Mouse (Mus musculus) midbrain, embryonic 16.5 days (tissue): ENCODE measurements at regions not wholly inside any gene's neighbourhood (a gene's known extent, or its start where the extent isn't known, plus 50 kb on each side); places are given as distances from the start of the nearest gene placed in this dataset.

Source experiments
- ATAC-seq: fragments of 200-750 bp; cut with Nextera tagmentation; 2 replicates; pipeline ENCODE4 v1.8.0; 2017; ENCODE audit warnings: moderate TSS enrichment
- H3K27ac ChIP-seq: fragments of 300-500 bp; sonication (generic); 2 replicates; pipeline ENCODE4 v1.5.1; 2014; ENCODE audit warnings: mild to moderate bottlenecking, low read length, mixed read lengths
- H3K27me3 ChIP-seq: fragments of 300-500 bp; sonication (generic); 2 replicates; pipeline ENCODE4 v1.6.1; 2014; ENCODE audit warnings: low read depth, low read length, mixed read lengths; ENCODE audit not compliant: control insufficient read depth, insufficient read depth
- H3K36me3 ChIP-seq: fragments of 300-500 bp; sonication (generic); 2 replicates; pipeline ENCODE4 v1.6.1; 2014; ENCODE audit warnings: mild to moderate bottlenecking, low read length, moderate library complexity, mixed read lengths; ENCODE audit not compliant: control insufficient read depth, insufficient read depth
- H3K4me1 ChIP-seq: fragments of 300-500 bp; sonication (generic); 2 replicates; pipeline ENCODE4 v1.6.1; 2014; ENCODE audit warnings: mild to moderate bottlenecking, low read length, mixed read lengths; ENCODE audit not compliant: control insufficient read depth, insufficient read depth
- H3K4me2 ChIP-seq: fragments of 300-500 bp; sonication (generic); 2 replicates; pipeline ENCODE4 v1.6.1; 2014; ENCODE audit warnings: mild to moderate bottlenecking, low read length, mixed read lengths
- H3K4me3 ChIP-seq: fragments of 300-500 bp; sonication (generic); 2 replicates; pipeline ENCODE4 v1.5.1; 2014; ENCODE audit warnings: low read depth, mild to moderate bottlenecking, low read length, moderate library complexity, mixed read lengths
- H3K9ac ChIP-seq: fragments of 300-500 bp; sonication (generic); 2 replicates; pipeline ENCODE4 v1.6.1; 2014; ENCODE audit warnings: low read depth, low read length, mixed read lengths
- H3K9me3 ChIP-seq: fragments of 300-500 bp; sonication (generic); replicated peaks from 2 replicates; pipeline ENCODE4 v1.6.1; 2014; ENCODE audit warnings: mild to moderate bottlenecking, low read length, mixed read lengths; ENCODE audit not compliant: control insufficient read depth, poor library complexity, severe bottlenecking
- WGBS: fragments of 180-500 bp; shearing (Covaris S2); extraction: QIAGEN DNeasy Blood & Tissue Kit; methylation state at CpG from one replicate; pipeline ENCODE4 v1.1.7; 2014; 5-methylcytosine and 5-hydroxymethylcytosine counted together

- no peak overlapping the region for H3K4me2 ChIP-seq
- WGBS: 92% methylated on average over 8 of the region's 8 CpGs
- H3K4me1 ChIP-seq: peaks cover 5% of the 10 kb centered on the region; the same call in 1 of the 2 replicates
- no peak overlapping the region for H3K27ac ChIP-seq
- no peaks in the 10 kb centered on the region for H3K36me3 ChIP-seq
- no peaks in the 10 kb centered on the region for H3K9me3 ChIP-seq
- H3K27me3 ChIP-seq: no peaks in the 10 kb centered on the region; the same call in 1 of the 2 replicates
- no peak overlapping the region for H3K9ac ChIP-seq
- no peak for ATAC-seq
- no peak overlapping the region for H3K4me3 ChIP-seq
Observed at GRCm38 (mm10) chr11:117583478-117583877, 70.6 kb upstream of the Tnrc6c start.

- Histone ChIP-seq H3K9ac (no peak overlapping the region), H3K27ac (no peak overlapping the region), H3K4me2 (no peak overlapping the region), H3K4me1 (peaks cover 5% of the 10 kb centered on the region; the same call in 1 of the 2 replicates), H3K36me3 (no peaks in the 10 kb centered on the region), H3K9me3 (no peaks in the 10 kb centered on the region), H3K4me3 (no peak overlapping the region), H3K27me3 (no peaks in the 10 kb centered on the region)
- ATAC-seq: no peak
- WGBS: 89% methylated on average over 5 of the region's 5 CpGs
Observed at GRCm38 (mm10) chr11:117585556-117585955, 68.5 kb upstream of the Tnrc6c start.

- Histone ChIP-seq H3K4me1 (peaks cover 5% of the 10 kb centered on the region; the same call in 1 of the 2 replicates), H3K9me3 (0 out of 2 replicates have a peak, but pooled peaks cover 3% of the 10 kb centered on the region), H3K9ac (no peak overlapping the region), H3K27ac (no peak overlapping the region; the same call in 1 of the 2 replicates), H3K36me3 (no peaks in the 10 kb centered on the region), H3K4me2 (no peak overlapping the region), H3K27me3 (no peaks in the 10 kb centered on the region), H3K4me3 (no peak overlapping the region)
- WGBS: 28% methylated on average over 4 of the region's 4 CpGs
- ATAC-seq: no peak
Observed at GRCm38 (mm10) chr11:117586063-117586462, 68.0 kb upstream of the Tnrc6c start.

GRCm38 (mm10) chr11:117586857-117587425 is 67.1 kb upstream of the Tnrc6c start:
- no peaks in the 10 kb centered on the region for H3K36me3 ChIP-seq
- H3K9ac ChIP-seq: no peak overlapping the region
- H3K27ac ChIP-seq: peak overlapping the region; percentile 19
- no peak overlapping the region for H3K4me3 ChIP-seq
- 0 out of 2 replicates have a peak, but pooled peaks cover 4% of the 10 kb centered on the region for H3K9me3 ChIP-seq
- ATAC-seq: no peak
- no peaks in the 10 kb centered on the region for H3K27me3 ChIP-seq
- 62% methylated on average over 7 of the region's 7 CpGs for WGBS
- H3K4me1 ChIP-seq: peaks cover 5% of the 10 kb centered on the region
- H3K4me2 ChIP-seq: no peak overlapping the region

- WGBS: 78% methylated on average over 8 of the region's 8 CpGs
- H3K36me3 ChIP-seq: no peaks in the 10 kb centered on the region
- H3K9ac ChIP-seq: no peak overlapping the region
- H3K9me3 ChIP-seq: 0 out of 2 replicates have a peak, but pooled peaks cover 4% of the 10 kb centered on the region
- ATAC-seq: no peak
- H3K27ac ChIP-seq: no peak overlapping the region
- H3K27me3 ChIP-seq: no peaks in the 10 kb centered on the region
- H3K4me3 ChIP-seq: no peak overlapping the region
- peaks cover 8% of the 10 kb centered on the region for H3K4me1 ChIP-seq
- no peak overlapping the region for H3K4me2 ChIP-seq
Observed at GRCm38 (mm10) chr11:117589006-117589405, 65.1 kb upstream of the Tnrc6c start.

- WGBS: 84% methylated on average over 14 of the region's 14 CpGs
- H3K27ac ChIP-seq: no peak overlapping the region
Observed at GRCm38 (mm10) chr11:117589422-117589821, 64.7 kb upstream of the Tnrc6c start.

GRCm38 (mm10) chr11:117592570-117592969 is 61.5 kb upstream of the Tnrc6c start:
- Histone ChIP-seq H3K9me3 (0 out of 2 replicates have a peak, but pooled peaks cover 4% of the 10 kb centered on the region), H3K27me3 (no peaks in the 10 kb centered on the region), H3K36me3 (no peaks in the 10 kb centered on the region), H3K4me3 (no peak overlapping the region), H3K4me2 (no peak overlapping the region), H3K27ac (no peak overlapping the region), H3K9ac (no peak overlapping the region), H3K4me1 (peaks cover 11% of the 10 kb centered on the region)
- no peak for ATAC-seq
- 45% methylated on average over 3 of the region's 3 CpGs for WGBS

More at GRCm38 (mm10) chr11:117589422-117589821, 64.7 kb upstream of the Tnrc6c start:
- Histone ChIP-seq H3K27me3 (no peaks in the 10 kb centered on the region), H3K4me3 (no peak overlapping the region), H3K4me1 (peaks cover 8% of the 10 kb centered on the region), H3K9me3 (0 out of 2 replicates have a peak, but pooled peaks cover 4% of the 10 kb centered on the region), H3K36me3 (no peaks in the 10 kb centered on the region), H3K9ac (no peak overlapping the region), H3K4me2 (no peak overlapping the region)
- ATAC-seq: no peak

- 65% methylated on average over 6 of the region's 6 CpGs for WGBS
- Histone ChIP-seq H3K9me3 (no peaks in the 10 kb centered on the region), H3K27me3 (no peaks in the 10 kb centered on the region), H3K4me3 (no peak overlapping the region), H3K4me1 (peaks cover 39% of the 10 kb centered on the region), H3K4me2 (no peak overlapping the region), H3K27ac (no peak overlapping the region), H3K36me3 (no peaks in the 10 kb centered on the region), H3K9ac (no peak overlapping the region)
- ATAC-seq: no peak
Observed at GRCm38 (mm10) chr11:117596201-117596600, 57.9 kb upstream of the Tnrc6c start.

- Histone ChIP-seq H3K27ac (peak overlapping the region; percentile 81), H3K4me2 (peak overlapping the region; percentile 37), H3K9me3 (no peaks in the 10 kb centered on the region), H3K4me1 (peaks cover 39% of the 10 kb centered on the region), H3K27me3 (no peaks in the 10 kb centered on the region), H3K4me3 (no peak overlapping the region), H3K36me3 (no peaks in the 10 kb centered on the region), H3K9ac (peak overlapping the region; percentile 23)
- ATAC-seq: no peak
- WGBS: 16% methylated on average over 5 of the region's 5 CpGs
Observed at GRCm38 (mm10) chr11:117597754-117598153, 56.3 kb upstream of the Tnrc6c start.
